Mouse (Mus musculus) intestine, postnatal 0 days (tissue): ENCODE data around the gene Fosb. TPM values are rescaled to one million over a fixed set of nuclear protein-coding genes. Genes with fewer than 3 reads are reported as not detected.

Experiments
- ATAC-seq: fragments of 200-750 bp; cut with Nextera tagmentation; 2 replicates; pipeline ENCODE4 v1.8.0; 2017; ENCODE audit warnings: mild to moderate bottlenecking, moderate TSS enrichment, moderate library complexity
- H3K27ac ChIP-seq: fragments of 300-500 bp; sonication (generic); 2 replicates; pipeline ENCODE4 v1.5.1; 2014; ENCODE audit warnings: mild to moderate bottlenecking, low read depth, low read length, moderate library complexity
- H3K27me3 ChIP-seq: fragments of 300-500 bp; sonication (generic); replicated peaks from 2 replicates; pipeline ENCODE4 v1.6.1; 2014; ENCODE audit warnings: low read length, mixed read lengths; ENCODE audit not compliant: control insufficient read depth, insufficient read depth
- H3K36me3 ChIP-seq: fragments of 300-500 bp; sonication (generic); 2 replicates; pipeline ENCODE4 v1.6.1; 2014; ENCODE audit warnings: mild to moderate bottlenecking, moderate library complexity; ENCODE audit not compliant: control insufficient read depth, insufficient read depth
- H3K4me1 ChIP-seq: fragments of 300-500 bp; sonication (generic); replicated peaks from 2 replicates; pipeline ENCODE4 v1.6.1; 2014; ENCODE audit warnings: antibody characterized with exemption, low read length, mixed read lengths; ENCODE audit not compliant: control insufficient read depth, insufficient read depth
- H3K4me2 ChIP-seq: fragments of 300-500 bp; sonication (generic); replicated peaks from 2 replicates; pipeline ENCODE4 v1.6.1; 2014; ENCODE audit warnings: low read depth, mild to moderate bottlenecking, moderate library complexity
- H3K4me3 ChIP-seq: fragments of 300-500 bp; sonication (generic); 2 replicates; pipeline ENCODE4 v1.5.1; 2014; ENCODE audit warnings: low read depth, low read length
- H3K9ac ChIP-seq: fragments of 300-500 bp; sonication (generic); 2 replicates; pipeline ENCODE4 v1.6.1; 2014; ENCODE audit warnings: mild to moderate bottlenecking, low read depth, low read length
- H3K9me3 ChIP-seq: fragments of 300-500 bp; sonication (generic); 2 replicates; pipeline ENCODE4 v1.6.1; 2016; ENCODE audit warnings: mixed run types; ENCODE audit not compliant: control insufficient read depth
- CTCF ChIP-seq: sonication (generic); IDR thresholded peaks from 2 replicates; pipeline ENCODE4 v1.5.1; 2016; ENCODE audit warnings: low read depth, mild to moderate bottlenecking, control low read depth, antibody characterized with exemption, moderate library complexity
- WGBS: fragments of 180-500 bp; shearing (Covaris S2); extraction: QIAGEN DNeasy Blood & Tissue Kit; methylation state at CpG from one replicate; pipeline ENCODE4 v1.1.7; 2014; 5-methylcytosine and 5-hydroxymethylcytosine counted together
- polyA plus RNA-seq: library from polyadenylated mRNA; unstranded; fragments of >200 nt; fragmentation: Nextera tagmentation; extraction: Ambion mirVana; gene quantifications from 2 replicates; pipeline ENCODE4 v1.2.1, GENCODE M21; 2015

The Fosb gene
- polyA plus RNA-seq, 1 experiment from 2014 or later, result 0.12 TPM

DNA sequence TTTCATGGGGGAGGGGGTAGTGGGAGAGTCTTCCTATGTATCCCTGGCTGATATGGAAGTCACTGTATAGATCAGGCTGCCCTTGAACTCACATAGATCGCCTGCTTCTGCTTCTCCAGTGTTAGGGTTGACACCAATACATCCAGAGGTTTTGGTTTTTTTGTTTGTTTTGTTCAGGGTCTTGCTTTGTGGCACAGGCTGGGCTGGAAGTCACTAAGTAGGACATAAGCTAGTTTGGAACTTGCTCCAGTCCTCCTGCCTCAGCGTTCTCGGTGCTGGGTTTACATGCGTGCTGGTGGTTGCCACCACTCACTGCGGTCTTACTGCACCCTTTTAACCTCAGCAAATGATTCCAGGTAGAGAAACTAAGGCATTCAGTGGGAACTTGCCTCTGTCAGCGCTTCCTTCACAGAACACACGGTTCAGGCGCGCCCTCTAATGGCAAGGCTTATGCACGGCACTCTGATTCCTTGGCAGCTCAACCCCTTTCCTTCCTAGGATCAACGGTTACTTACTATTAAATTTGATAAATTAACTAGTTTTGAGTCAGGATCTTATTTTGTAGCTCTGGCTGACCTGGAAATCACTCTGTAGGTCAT is 33.5 kb upstream of the Fosb start:
- peak overlapping the region; percentile 68 for H3K4me2 ChIP-seq
- no peak overlapping the region for H3K9ac ChIP-seq
- H3K4me3 ChIP-seq, result no peak overlapping the region
- H3K36me3 ChIP-seq, result no peaks in the 10 kb centered on the region; the same call in 1 of the 2 replicates
- H3K4me1 ChIP-seq, result 0 out of 2 replicates have a peak, but pooled peaks cover 5% of the 10 kb centered on the region
- ATAC-seq, result no peak
- no peak overlapping the region for H3K27ac ChIP-seq
- H3K27me3 ChIP-seq, result peaks cover 5% of the 10 kb centered on the region; the same call in 1 of the 2 replicates
- peak; percentile 96 for TF ChIP-seq CTCF
- no peaks in the 10 kb centered on the region for H3K9me3 ChIP-seq
- under 1% methylated on average over 11 of the region's 11 CpGs for WGBS

- peak; percentile 98 for TF ChIP-seq CTCF
- Histone ChIP-seq H3K4me3 (peak overlapping the region; percentile 33), H3K27ac (no peak overlapping the region), H3K4me1 (0 out of 2 replicates have a peak, but pooled peaks cover 5% of the 10 kb centered on the region), H3K36me3 (no peaks in the 10 kb centered on the region), H3K9ac (no peak overlapping the region), H3K9me3 (no peaks in the 10 kb centered on the region), H3K4me2 (peak overlapping the region; percentile 68), H3K27me3 (peaks cover 5% of the 10 kb centered on the region; the same call in 1 of the 2 replicates)
- WGBS, result under 1% methylated on average over 27 of the region's 27 CpGs
- ATAC-seq, result no peak
Measured at GRCm38 (mm10) chr7:19342481-19343027, 32.7 kb upstream of the Fosb start.

DNA sequence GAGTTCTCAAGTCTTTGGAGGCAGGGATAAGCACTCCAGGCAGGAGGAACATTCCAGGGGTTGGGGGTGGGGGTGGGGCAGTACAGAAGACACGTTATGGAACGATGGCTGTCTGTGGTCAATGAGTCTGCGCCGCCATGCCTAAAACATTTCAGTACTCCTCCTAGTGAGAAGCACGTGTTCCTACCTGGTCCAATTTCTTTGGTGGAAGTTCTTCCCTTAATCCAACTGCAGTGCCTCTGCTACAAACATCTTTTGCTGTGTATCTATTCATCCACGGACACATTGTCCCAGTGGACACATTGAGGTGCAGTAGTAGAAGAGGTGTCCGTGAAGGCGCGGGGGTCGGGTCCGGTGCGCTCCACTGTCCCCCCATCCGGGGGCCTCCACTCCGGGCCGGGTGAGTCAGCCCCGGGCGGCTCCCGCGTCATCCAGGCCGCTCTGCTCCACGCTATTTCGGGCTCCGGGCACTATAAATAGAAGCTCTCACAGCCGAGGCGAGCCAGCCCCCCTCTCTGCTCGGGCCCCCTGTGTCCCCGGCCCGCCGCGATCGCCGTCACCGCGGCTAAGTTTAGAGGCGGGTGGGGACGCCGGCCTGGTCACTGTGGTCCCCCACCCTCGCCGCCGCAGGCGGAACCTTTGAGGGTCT is 32.0 kb upstream of the Fosb start:
- Histone ChIP-seq H3K4me1 (0 out of 2 replicates have a peak, but pooled peaks cover 5% of the 10 kb centered on the region), H3K4me2 (peak overlapping the region; percentile 68), H3K4me3 (peak overlapping the region; percentile 33), H3K27me3 (peaks cover 5% of the 10 kb centered on the region; the same call in 1 of the 2 replicates), H3K27ac (no peak overlapping the region), H3K9me3 (no peaks in the 10 kb centered on the region), H3K9ac (no peak overlapping the region), H3K36me3 (no peaks in the 10 kb centered on the region)
- ATAC-seq, result no peak
- WGBS, result under 1% methylated on average over 41 of the region's 41 CpGs
- TF ChIP-seq CTCF, result no peak

- no peak overlapping the region; the same call in 1 of the 2 replicates for H3K27ac ChIP-seq
- H3K4me2 ChIP-seq, result peak overlapping the region; percentile 68
- 0 out of 2 replicates have a peak, but pooled peaks cover 5% of the 10 kb centered on the region for H3K4me1 ChIP-seq
- ATAC-seq, result no peak
- 20% methylated on average over 10 of the region's 10 CpGs for WGBS
- no peaks in the 10 kb centered on the region for H3K9me3 ChIP-seq
- no peaks in the 10 kb centered on the region for H3K36me3 ChIP-seq
- no peak overlapping the region for H3K9ac ChIP-seq
- no peak for TF ChIP-seq CTCF
- H3K27me3 ChIP-seq, result peaks cover 5% of the 10 kb centered on the region; the same call in 1 of the 2 replicates
- peak overlapping the region; percentile 33 for H3K4me3 ChIP-seq
Measured at GRCm38 (mm10) chr7:19341250-19341649, 31.4 kb upstream of the Fosb start.

- no peak for ATAC-seq
- Histone ChIP-seq H3K4me1 (no peaks in the 10 kb centered on the region), H3K9ac (no peak overlapping the region), H3K27ac (no peak overlapping the region), H3K9me3 (no peaks in the 10 kb centered on the region), H3K27me3 (peaks cover 5% of the 10 kb centered on the region; the same call in 1 of the 2 replicates), H3K4me3 (no peak overlapping the region), H3K4me2 (no peak overlapping the region), H3K36me3 (no peaks in the 10 kb centered on the region)
- WGBS, result 58% methylated on average over 7 of the region's 7 CpGs
- no peak for TF ChIP-seq CTCF
Measured at GRCm38 (mm10) chr7:19338596-19338995, 28.7 kb upstream of the Fosb start.

DNA sequence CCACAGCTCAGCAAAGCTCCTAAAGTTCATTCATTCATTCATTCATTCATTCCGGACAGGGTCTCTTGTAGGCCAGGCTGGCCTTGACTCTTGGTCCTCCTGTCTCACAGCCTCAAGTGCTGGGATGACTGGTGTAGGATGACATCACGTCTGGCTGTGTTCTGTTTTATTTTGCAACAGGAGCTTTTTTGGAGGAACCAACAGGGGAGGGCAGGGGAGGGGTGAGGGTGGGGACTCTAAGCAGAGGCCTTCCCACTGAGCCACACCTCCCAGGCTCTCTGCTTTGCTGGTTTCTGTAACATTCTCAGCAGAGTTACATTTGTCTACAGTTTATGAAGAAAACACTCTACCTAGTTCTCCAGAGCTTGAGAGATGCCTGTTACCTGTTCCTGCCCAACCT is 28.2 kb upstream of the Fosb start:
- H3K27me3 ChIP-seq, result peaks cover 5% of the 10 kb centered on the region; the same call in 1 of the 2 replicates
- 60% methylated on average over 2 of the region's 2 CpGs for WGBS
- no peaks in the 10 kb centered on the region for H3K4me1 ChIP-seq
- no peak overlapping the region for H3K4me2 ChIP-seq
- H3K27ac ChIP-seq, result no peak overlapping the region
- H3K4me3 ChIP-seq, result no peak overlapping the region
- no peak for ATAC-seq
- no peak for TF ChIP-seq CTCF
- H3K9me3 ChIP-seq, result no peaks in the 10 kb centered on the region
- H3K36me3 ChIP-seq, result no peaks in the 10 kb centered on the region
- no peak overlapping the region for H3K9ac ChIP-seq
